Mouse (Mus musculus) CH12.LX (cell line): ENCODE measurements around the gene Pcsk2. TPM values are rescaled to one million over a fixed set of nuclear protein-coding genes. Genes with fewer than 3 reads are reported as not detected.

Source experiments
- DNase-seq: peaks from one replicate; pipeline ENCODE4 v3.0.0-alpha.2; 2013; ENCODE audit errors: extremely low read depth
- H3K27ac ChIP-seq: 2 replicates; pipeline ENCODE4 v1.5.1; 2012; ENCODE audit warnings: low read depth, mild to moderate bottlenecking, control low read depth, moderate library complexity; ENCODE audit not compliant: insufficient read depth
- H3K27me3 ChIP-seq: replicated peaks from 2 replicates; pipeline ENCODE3; 2012; ENCODE audit warnings: inconsistent platforms
- H3K36me3 ChIP-seq, 2 experiments: replicated peaks in 1 of 2; 2 replicates each; pipeline versions ENCODE3 to v1.6.1; 2012; ENCODE audit warnings: inconsistent platforms in 1 of 2, low read length in 1 of 2, mild to moderate bottlenecking in 1 of 2, mixed read lengths in 1 of 2, moderate library complexity in 1 of 2; ENCODE audit not compliant: control insufficient read depth in 1 of 2, insufficient read depth in 1 of 2
- H3K4me1 ChIP-seq, 2 experiments: 2 replicates each; pipeline ENCODE4 v1.6.1; 2012; ENCODE audit warnings: inconsistent platforms in 1 of 2, moderate library complexity in 1 of 2; ENCODE audit not compliant: insufficient read depth in 2 of 2, control insufficient read depth in 1 of 2
- H3K4me2 ChIP-seq: 2 replicates; pipeline ENCODE4 v1.6.1; 2012; ENCODE audit warnings: low read depth, mild to moderate bottlenecking, control low read depth; ENCODE audit not compliant: poor library complexity, insufficient read depth, severe bottlenecking
- H3K4me3 ChIP-seq, 3 experiments: fragments of 150-350 bp in 1 of 3; sonication (generic) in 1 of 3; replicated peaks in 1 of 3; 2 replicates each; pipeline versions ENCODE3 to v1.5.1; 2011 to 2012; ENCODE audit warnings: low read depth in 2 of 3, low read length in 2 of 3, mild to moderate bottlenecking in 2 of 3, moderate library complexity in 2 of 3, control low read depth in 1 of 3, improper control_type of control experiment in 1 of 3, inconsistent platforms in 1 of 3, mixed read lengths in 1 of 3; ENCODE audit not compliant: poor library complexity in 1 of 3
- H3K79me2 ChIP-seq: replicated peaks from 2 replicates; pipeline ENCODE4 v1.6.1; 2012; ENCODE audit warnings: mild to moderate bottlenecking, moderate library complexity; ENCODE audit not compliant: control insufficient read depth, poor library complexity, insufficient read depth, severe bottlenecking; ENCODE audit errors: extremely low read depth
- H3K9ac ChIP-seq: 2 replicates; pipeline ENCODE4 v1.6.1; 2012; ENCODE audit warnings: low read depth, mild to moderate bottlenecking, control low read depth, moderate library complexity; ENCODE audit not compliant: insufficient read depth
- H3K9me3 ChIP-seq: replicated peaks from 2 replicates; pipeline ENCODE3; 2012; ENCODE audit warnings: low read length, inconsistent platforms, mixed read lengths
- BHLHE40 ChIP-seq: IDR thresholded peaks from 2 replicates; pipeline ENCODE4 v1.6.1; 2011; ENCODE audit warnings: mild to moderate bottlenecking, low read depth, low read length, improper control_type of control experiment
- CHD1 ChIP-seq: IDR thresholded peaks from 2 replicates; pipeline ENCODE4 v1.6.1; 2012; ENCODE audit warnings: low read depth, low read length, improper control_type of control experiment, inconsistent platforms
- CHD2 ChIP-seq: IDR thresholded peaks from 2 replicates; pipeline ENCODE4 v1.6.1; 2011; ENCODE audit warnings: low read length, improper control_type of control experiment
- CTCF ChIP-seq, 2 experiments: IDR thresholded peaks in 1 of 2; conservative IDR thresholded peaks in 1 of 2; 2 replicates each; pipeline ENCODE4 v1.5.1; 2011 to 2012; ENCODE audit warnings: low read depth in 2 of 2, low read length in 2 of 2, improper control_type of control experiment in 1 of 2, inconsistent platforms in 1 of 2, mild to moderate bottlenecking in 1 of 2, moderate library complexity in 1 of 2
- E2F4 ChIP-seq: IDR thresholded peaks from 2 replicates; pipeline ENCODE4 v1.6.1; 2011; ENCODE audit warnings: low read depth, low read length, improper control_type of control experiment; ENCODE audit not compliant: insufficient replicate concordance
- ETS1 ChIP-seq: conservative IDR thresholded peaks from 2 replicates; pipeline ENCODE4 v1.6.1; 2012; ENCODE audit warnings: low read depth, mild to moderate bottlenecking, inconsistent platforms, low read length, improper control_type of control experiment, moderate library complexity
- GABPA ChIP-seq: IDR thresholded peaks from 2 replicates; pipeline ENCODE4 v1.6.1; 2012; ENCODE audit warnings: low read depth, low read length, improper control_type of control experiment, inconsistent platforms; ENCODE audit not compliant: insufficient replicate concordance
- HCFC1 ChIP-seq: IDR thresholded peaks from 2 replicates; pipeline ENCODE4 v1.6.1; 2012; ENCODE audit warnings: low read depth, mild to moderate bottlenecking, inconsistent platforms, low read length, improper control_type of control experiment
- IRF4 ChIP-seq: IDR thresholded peaks from 2 replicates; pipeline ENCODE4 v1.6.1; 2014; ENCODE audit warnings: low read depth, mild to moderate bottlenecking, inconsistent platforms, low read length, improper control_type of control experiment
- JUN ChIP-seq: IDR thresholded peaks from 2 replicates; pipeline ENCODE4 v1.6.1; 2011; ENCODE audit warnings: low read depth, mild to moderate bottlenecking, low read length, improper control_type of control experiment, moderate library complexity; ENCODE audit not compliant: insufficient read depth
- MAZ ChIP-seq: IDR thresholded peaks from 2 replicates; pipeline ENCODE4 v1.6.1; 2012; ENCODE audit warnings: low read depth, mild to moderate bottlenecking, inconsistent platforms, low read length, improper control_type of control experiment, moderate library complexity
- MYC ChIP-seq: IDR thresholded peaks from 2 replicates; pipeline ENCODE4 v1.6.1; 2011; ENCODE audit warnings: low read depth, mild to moderate bottlenecking, improper control_type of control experiment, low read length
- NRF1 ChIP-seq: IDR thresholded peaks from 2 replicates; pipeline ENCODE4 v1.6.1; 2014; ENCODE audit warnings: low read depth, mild to moderate bottlenecking, inconsistent platforms, low read length, improper control_type of control experiment, moderate library complexity
- POLR2AphosphoS2 ChIP-seq: IDR thresholded peaks from 2 replicates; pipeline ENCODE4 v1.6.1; 2011; ENCODE audit warnings: low read depth, low read length, improper control_type of control experiment
- TCF12 ChIP-seq: IDR thresholded peaks from 2 replicates; pipeline ENCODE4 v1.6.1; 2014; ENCODE audit warnings: low read depth, mild to moderate bottlenecking, inconsistent platforms, low read length, improper control_type of control experiment
- UBTF ChIP-seq: IDR thresholded peaks from 2 replicates; pipeline ENCODE4 v1.6.1; 2012; ENCODE audit warnings: low read depth, mild to moderate bottlenecking, inconsistent platforms, low read length, improper control_type of control experiment, moderate library complexity
- USF1 ChIP-seq: IDR thresholded peaks from 2 replicates; pipeline ENCODE4 v1.6.1; 2014; ENCODE audit warnings: low read depth, mild to moderate bottlenecking, inconsistent platforms, low read length, improper control_type of control experiment
- ZC3H11A ChIP-seq: IDR thresholded peaks from 2 replicates; pipeline ENCODE4 v1.6.1; 2012; ENCODE audit warnings: low read depth, mild to moderate bottlenecking, inconsistent platforms, low read length, improper control_type of control experiment
- ZKSCAN1 ChIP-seq: IDR thresholded peaks from 2 replicates; pipeline ENCODE4 v1.6.1; 2012; ENCODE audit warnings: low read depth, inconsistent platforms, low read length, improper control_type of control experiment, borderline replicate concordance
- ZNF384 ChIP-seq: IDR thresholded peaks from 2 replicates; pipeline ENCODE4 v1.6.1; 2012; ENCODE audit warnings: low read depth, low read length, improper control_type of control experiment, inconsistent platforms
- dilution Hi-C: fragments of 300-500 bp; cut with MboI; formaldehyde crosslinking; loops from 2 replicates; pipeline ENCODE4 v1.14.3; 2020; ENCODE audit warnings: low sequenced_read_pairs; ENCODE audit not compliant: extremely low pct_unique_long_range_greater_than_20kb, extremely low pct_ligation_motif_present
- in situ Hi-C: fragments of 300-500 bp; cut with MboI; formaldehyde crosslinking; loops from 3 replicates; pipeline ENCODE4 v1.14.3; 2019; ENCODE audit warnings: low sequenced_read_pairs, low pct_ligation_motif_present, low pct_unique_long_range_greater_than_20kb, mixed read lengths
- polyA plus RNA-seq: library from polyadenylated mRNA; unstranded; fragments of >175 nt; gene quantifications from 2 replicates; pipeline ENCODE4 v1.2.1, GENCODE M21; 2012; ENCODE audit warnings: low read depth; ENCODE audit not compliant: insufficient read length
- total RNA-seq, 2 experiments: library from RNA; depleted of rRNA; stranded (reverse); fragments of 300-350 nt in 1 of 2; fragments of >200 nt in 1 of 2; gene quantifications; 2 replicates each; pipeline ENCODE4 v1.2.3; 2012 to 2014

Gene Pcsk2
- total and polyA plus RNA-seq, 3 experiments = not detected

DNA sequence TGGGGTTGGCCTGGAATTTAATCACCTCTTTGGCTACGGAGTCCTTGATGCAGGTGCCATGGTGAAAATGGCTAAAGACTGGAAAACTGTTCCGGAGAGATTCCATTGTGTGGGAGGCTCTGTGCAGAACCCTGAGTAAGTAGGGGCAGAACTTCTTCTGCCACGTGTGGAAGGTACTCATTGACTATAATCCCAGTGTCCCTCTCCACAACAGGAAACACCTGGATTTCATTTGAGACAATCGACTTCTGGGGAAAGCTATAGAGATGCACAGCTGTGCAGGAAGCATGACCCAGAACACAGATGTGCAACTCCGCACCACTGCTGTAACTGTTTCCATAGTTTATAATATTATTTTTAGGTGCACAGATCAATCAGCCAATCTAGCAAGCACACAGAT, 255.1 kb downstream of the Pcsk2 start:
- H3K79me2 ChIP-seq = no peaks in the 10 kb centered on the region
- no peak overlapping the region for H3K27ac ChIP-seq
- dilution Hi-C loops = no loop called here
- in situ Hi-C loops = no loop called here
- no peak overlapping the region for H3K4me2 ChIP-seq
- peaks cover 5% of the 10 kb centered on the region for H3K9me3 ChIP-seq
- peaks cover 82% of the 10 kb centered on the region for H3K27me3 ChIP-seq
- no peak for DNase-seq
- H3K4me3 ChIP-seq = no peak overlapping the region
- no peak overlapping the region for H3K9ac ChIP-seq
- TF ChIP-seq CHD2 (no peak), UBTF (no peak), USF1 (no peak), ZNF384 (no peak), POLR2AphosphoS2 (no peak), NRF1 (no peak), MYC (no peak), IRF4 (no peak), BHLHE40 (no peak), CHD1 (no peak), CTCF (conservative IDR thresholded peaks at IDR 0.05 in 1 of 2, IDR thresholded peaks at IDR 0.05 in 1 of 2; ENCODE audit: low read depth in 2 of 2, low read length in 2 of 2) (no peak), HCFC1 (no peak), ZKSCAN1 (no peak), MAZ (no peak), GABPA (no peak)
- no peaks in the 10 kb centered on the region for H3K36me3 ChIP-seq
- H3K4me1 ChIP-seq = no peaks in the 10 kb centered on the region

DNA sequence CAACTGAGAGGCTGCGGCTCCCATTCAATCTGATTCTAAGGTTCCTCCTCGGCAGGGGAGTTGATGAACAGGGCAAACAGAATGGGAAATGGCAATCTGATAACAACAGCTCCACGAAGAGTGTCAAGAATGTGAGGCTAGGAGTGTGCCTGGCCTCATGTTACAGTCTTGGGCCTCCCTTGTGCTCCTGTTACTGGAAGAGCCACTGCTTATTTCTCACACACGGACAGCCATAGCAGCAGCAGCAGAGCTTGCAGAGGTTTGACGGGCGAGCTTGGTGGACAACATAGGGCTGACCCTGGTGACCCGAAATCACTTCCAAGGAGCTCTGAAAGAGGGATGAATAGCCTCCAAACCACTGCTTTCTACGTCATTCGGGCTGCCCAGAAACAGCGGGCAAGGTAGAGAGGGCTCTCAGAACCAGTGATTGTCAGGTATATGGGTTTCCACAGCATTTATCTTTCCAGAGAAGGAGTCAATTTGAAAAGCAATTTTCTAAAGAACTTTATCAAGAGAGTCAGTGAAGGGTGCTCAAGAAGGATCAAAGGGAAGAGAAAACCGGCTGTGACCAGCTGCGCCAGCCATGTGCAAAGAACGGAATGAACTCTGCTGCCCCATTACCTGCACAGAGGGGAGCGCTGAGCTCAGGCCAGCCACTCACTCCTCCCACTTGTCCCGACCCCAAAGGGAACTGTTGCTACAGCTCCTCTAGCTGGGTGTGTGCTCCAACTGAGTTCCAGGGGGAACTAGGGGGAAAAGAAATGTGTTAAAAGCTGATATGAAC, 260.4 kb downstream of the Pcsk2 start:
- Histone ChIP-seq H3K4me2 (no peak overlapping the region), H3K9me3 (peaks cover 7% of the 10 kb centered on the region), H3K9ac (no peak overlapping the region), H3K27ac (no peak overlapping the region), H3K36me3 (no peaks in the 10 kb centered on the region), H3K4me1 (no peaks in the 10 kb centered on the region), H3K4me3 (no peak overlapping the region), H3K27me3 (peaks cover 62% of the 10 kb centered on the region), H3K79me2 (no peaks in the 10 kb centered on the region)
- TF ChIP-seq POLR2AphosphoS2 = no peak
- no peak for TF ChIP-seq ETS1
- no peak for TF ChIP-seq UBTF
- no peak for TF ChIP-seq MAZ
- no peak for TF ChIP-seq TCF12
- TF ChIP-seq ZC3H11A = no peak
- no peak for TF ChIP-seq JUN
- TF ChIP-seq BHLHE40 = no peak
- TF ChIP-seq HCFC1 = no peak
- TF ChIP-seq E2F4 = no peak
- in situ Hi-C loops (no loop called here), dilution Hi-C loops (no loop called here)
- DNase-seq = no peak
